Mouse (Mus musculus) ES-CJ7 (cell line): Measurements from ENCODE around the gene Atpaf1.

Source experiments
- DNase-seq: peaks from one replicate; pipeline ENCODE4 v3.0.0; 2011; ENCODE audit warnings: low read depth, low spot score

The Atpaf1 gene

GRCm38 (mm10) chr4:115784769-115785510 lies at the start of gene Atpaf1:
TSS of gene Atpaf1 (plus strand) at chr4:115784812.
- DNase-seq: peak; percentile 69

DNA sequence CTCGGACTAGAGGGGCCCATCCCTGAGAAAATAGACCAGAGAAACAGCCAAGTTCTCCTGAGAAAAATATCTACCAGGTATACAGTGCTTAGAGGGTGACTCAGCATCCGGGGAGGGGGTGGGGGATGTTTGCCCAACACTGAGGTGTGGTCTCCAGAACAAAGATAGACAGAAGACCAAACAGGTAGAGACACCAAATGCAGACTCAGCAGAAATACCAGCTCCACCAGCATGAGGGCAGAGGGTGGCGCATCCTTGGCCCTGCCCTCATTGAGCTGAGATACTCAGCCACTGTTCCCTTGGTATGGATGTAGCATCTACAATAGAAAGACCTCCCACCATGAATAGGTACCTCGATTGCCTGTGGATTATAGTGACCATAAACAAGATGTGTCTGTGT lies 49.7 kb upstream of the Atpaf1 start:
- DNase-seq: no peak

- peak; percentile 98 for DNase-seq
These were observed 47.0 kb upstream of the Atpaf1 start, which contains the start of gene Efcab14 for GRCm38 (mm10) chr4:115737551-115738041. TSS of gene Efcab14 (plus strand) at chr4:115737744.

DNA sequence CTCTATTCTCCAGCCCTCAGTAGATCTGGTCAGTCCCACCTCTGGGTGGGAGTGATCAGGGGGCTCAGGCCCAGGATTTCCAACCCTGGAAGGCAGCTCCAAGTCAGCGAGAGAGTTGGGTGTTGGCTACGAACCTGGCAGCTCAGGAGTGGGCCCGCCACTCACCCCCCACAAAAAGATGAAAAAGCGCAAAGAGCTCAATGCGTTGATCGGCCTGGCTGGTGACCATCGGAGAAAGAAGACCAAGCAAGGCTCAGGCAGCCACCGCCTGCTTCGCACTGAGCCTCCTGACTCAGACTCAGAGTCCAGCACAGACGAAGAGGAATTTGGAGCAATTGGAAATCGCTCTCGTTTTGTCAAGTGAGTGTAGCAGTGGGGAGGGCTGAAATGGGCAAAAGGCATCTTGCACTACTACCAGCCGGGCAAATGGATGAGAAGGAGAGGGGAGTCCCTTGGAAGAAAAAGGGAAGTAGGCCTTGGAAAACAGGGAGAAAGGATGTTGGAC lies 46.1 kb upstream of the Atpaf1 start:
- no peak for DNase-seq

DNA sequence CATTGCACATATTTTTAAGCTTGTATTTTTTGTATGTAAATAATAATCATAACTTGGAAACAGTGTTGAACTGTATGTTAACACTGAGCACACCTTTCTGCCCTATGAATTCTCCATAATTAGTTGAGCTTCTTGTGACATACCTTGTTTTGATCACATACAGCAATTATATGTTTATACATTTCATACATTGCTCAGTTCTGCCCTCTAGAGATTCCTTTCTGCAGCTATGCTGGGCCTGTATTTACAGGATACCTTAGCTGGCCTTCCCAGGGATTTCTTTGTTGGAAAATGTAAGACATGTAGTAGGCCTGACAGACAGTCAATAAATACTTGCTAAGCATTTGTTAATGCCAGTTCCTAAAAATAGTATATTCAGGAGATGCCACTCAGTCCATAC lies 42.0 kb upstream of the Atpaf1 start:
- no peak for DNase-seq

GRCm38 (mm10) chr4:115743096-115743495 lies 41.5 kb upstream of the Atpaf1 start:
- DNase-seq: no peak

DNA sequence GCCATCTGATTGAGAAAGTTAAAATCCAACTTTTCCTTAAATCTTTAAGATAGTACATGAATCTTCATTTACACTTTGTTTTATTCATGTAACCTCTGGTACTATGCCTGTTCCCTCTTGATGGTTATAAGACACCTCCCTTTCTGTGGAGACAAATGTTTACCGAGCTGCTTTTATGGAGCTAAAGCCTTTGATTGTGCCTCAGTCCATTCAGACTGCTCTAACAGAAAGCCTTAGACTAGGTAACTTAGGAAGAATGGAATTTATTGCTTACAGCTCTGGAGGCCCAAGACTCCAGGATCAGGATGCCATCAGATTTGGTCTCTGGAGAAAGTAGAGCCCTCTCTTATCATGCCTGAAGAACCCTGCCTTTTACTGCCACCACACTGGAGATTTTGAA lies 36.4 kb upstream of the Atpaf1 start:
- DNase-seq: no peak

- DNase-seq: no peak
These were observed 35.3 kb upstream of the Atpaf1 start for GRCm38 (mm10) chr4:115749336-115749735.

GRCm38 (mm10) chr4:115754101-115754500 lies 30.5 kb upstream of the Atpaf1 start:
- DNase-seq: no peak

GRCm38 (mm10) chr4:115754851-115755250 lies 29.8 kb upstream of the Atpaf1 start:
- no peak for DNase-seq

GRCm38 (mm10) chr4:115761206-115761605 lies 23.4 kb upstream of the Atpaf1 start:
- DNase-seq: no peak

GRCm38 (mm10) chr4:115764581-115764980 lies 20.0 kb upstream of the Atpaf1 start:
- no peak for DNase-seq

GRCm38 (mm10) chr4:115767647-115768467 lies 16.8 kb upstream of the Atpaf1 start:
- DNase-seq: no peak

DNA sequence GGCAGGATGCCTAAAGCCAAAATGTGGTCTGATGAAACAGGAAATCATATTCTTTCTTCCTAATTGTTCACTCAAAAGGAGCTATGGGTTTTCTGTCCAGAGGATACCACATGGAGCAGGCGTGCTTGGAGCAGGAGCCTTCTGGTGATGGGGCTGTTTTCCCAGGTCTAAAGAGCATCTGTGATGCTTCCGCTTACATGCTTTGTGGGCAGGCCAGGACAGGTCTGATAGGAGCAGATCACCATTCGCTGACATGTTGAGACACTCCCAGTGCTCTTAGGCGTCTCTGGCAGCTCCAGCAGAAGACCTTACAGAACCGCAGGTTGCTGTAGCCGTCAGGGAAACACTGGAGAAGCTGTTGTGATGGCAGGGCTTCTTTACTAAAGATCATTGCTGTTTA lies 9.6 kb upstream of the Atpaf1 start:
- no peak for DNase-seq

- no peak for DNase-seq
These were observed 7.0 kb upstream of the Atpaf1 start for GRCm38 (mm10) chr4:115777627-115778026.

- DNase-seq: no peak
These were observed 4.3 kb upstream of the Atpaf1 start for GRCm38 (mm10) chr4:115780269-115780668.

GRCm38 (mm10) chr4:115780918-115781317 lies 3.7 kb upstream of the Atpaf1 start, which contains the start of gene Tex38:
TSS of gene Tex38 (minus strand) at chr4:115781018.
- DNase-seq: no peak

- DNase-seq: no peak
These were observed 2.4 kb upstream of the Atpaf1 start for GRCm38 (mm10) chr4:115782026-115782805.

- DNase-seq: peak; percentile 37
These were observed 961 bp downstream of the Atpaf1 start for GRCm38 (mm10) chr4:115785511-115786034.

- no peak for DNase-seq
These were observed 6.3 kb downstream of the Atpaf1 start for GRCm38 (mm10) chr4:115790864-115791263.

- DNase-seq: no peak
These were observed 10.7 kb downstream of the Atpaf1 start for GRCm38 (mm10) chr4:115795360-115795759.
